Mouse (Mus musculus) lung, postnatal 14 days (tissue): Measurements from ENCODE around the gene D5Ertd579e.

Experiments
- DNase-seq: peaks from one replicate; pipeline ENCODE4 v3.0.0; 2021

D5Ertd579e gene

DNA sequence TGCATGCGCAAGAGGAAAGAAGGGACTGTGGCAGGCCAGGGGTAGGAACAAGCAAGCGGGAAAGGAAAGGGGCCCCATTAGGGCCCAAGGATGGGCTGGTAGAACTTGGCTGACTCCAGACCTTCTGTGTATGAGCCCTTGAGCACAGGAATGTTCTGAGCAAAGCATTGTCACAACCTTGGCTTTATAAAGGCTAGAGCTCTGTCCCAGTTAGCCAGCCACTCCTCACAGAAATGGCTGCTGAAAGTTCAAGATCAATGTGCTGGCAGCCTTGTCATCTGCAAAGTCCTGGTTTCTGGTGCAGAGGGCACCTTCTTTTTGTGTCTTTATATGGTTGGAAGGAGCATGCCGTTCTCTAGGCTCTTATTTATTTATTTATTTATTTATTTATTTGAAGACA is 23.8 kb upstream of the D5Ertd579e start:
- no peak for DNase-seq

DNA sequence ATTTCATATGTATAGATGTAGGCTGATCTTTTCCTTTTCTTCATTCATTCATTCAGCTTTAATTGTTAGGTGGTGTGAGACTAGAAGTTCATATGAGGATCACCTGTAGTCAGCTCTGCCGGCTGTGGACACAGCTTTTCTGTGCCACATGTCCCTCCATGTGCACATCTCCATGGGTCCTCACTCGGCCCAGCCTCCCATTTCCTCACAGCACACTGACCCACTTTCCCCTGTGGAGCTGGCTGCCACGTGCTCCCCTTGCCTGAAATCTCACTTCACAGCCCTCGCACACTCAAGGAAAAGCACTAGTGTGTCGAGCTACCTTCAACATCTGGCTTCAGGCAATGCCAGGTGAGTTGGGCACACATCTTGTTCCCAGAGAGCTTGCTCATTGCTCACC is 23.3 kb upstream of the D5Ertd579e start:
- DNase-seq, result no peak

DNA sequence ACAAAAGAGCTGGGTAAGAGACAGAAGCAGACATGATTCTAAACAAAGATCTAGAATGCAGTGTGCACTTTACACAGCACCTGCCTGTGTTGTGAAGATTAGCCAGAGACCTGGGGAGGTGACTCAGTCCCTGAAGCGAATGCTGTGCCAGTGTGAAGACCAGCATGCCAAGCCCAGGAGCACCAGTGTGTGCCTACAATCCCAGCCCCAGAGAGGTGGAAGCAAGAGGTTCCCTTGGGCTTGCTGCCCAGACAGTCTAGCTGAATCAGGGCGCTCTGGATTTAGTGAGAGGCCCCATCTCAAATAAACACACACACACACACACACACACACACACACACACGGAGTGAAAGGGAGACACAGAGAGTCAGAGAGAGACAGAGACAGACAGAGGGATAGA is 22.1 kb upstream of the D5Ertd579e start:
- DNase-seq, result no peak

DNA sequence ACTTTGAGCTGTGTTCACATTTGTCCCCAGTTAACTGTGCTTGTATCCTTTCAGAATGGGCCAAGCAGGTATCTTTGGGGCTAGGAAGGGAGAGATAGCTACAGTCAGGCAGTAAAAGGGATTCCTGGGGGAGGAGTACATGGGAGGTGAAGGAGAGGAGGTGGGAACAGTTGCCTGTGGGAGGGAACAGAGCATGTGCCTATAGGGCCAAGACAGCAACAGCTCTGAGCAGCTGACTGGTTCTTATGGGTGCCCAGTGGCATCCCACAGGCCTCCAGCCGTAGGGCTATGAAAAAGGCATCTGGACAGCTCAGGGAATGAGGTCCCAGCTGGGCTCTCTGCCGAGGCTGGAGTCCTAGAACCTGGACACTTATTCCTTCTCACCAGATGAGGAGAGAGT is 21.0 kb upstream of the D5Ertd579e start:
- DNase-seq, result no peak

DNA sequence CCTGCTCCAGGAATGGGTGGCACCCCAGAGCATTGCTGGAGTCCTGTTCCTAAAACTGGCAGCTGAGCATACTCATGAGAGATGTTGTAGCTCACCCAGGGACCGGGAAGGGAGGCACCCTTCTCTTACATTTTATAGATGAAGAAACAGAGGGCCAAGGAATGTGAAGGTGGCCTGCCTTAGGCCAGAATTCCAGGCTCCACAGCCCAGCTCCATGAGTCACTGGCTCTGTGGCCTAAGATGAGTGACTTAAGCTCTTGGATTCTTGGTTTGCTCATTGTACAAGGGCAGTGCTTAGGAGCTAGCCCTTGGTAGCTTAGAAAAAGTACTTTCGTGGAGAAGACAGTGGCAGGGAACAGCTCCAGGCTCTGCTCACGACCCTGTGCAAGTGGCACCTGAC is 19.0 kb upstream of the D5Ertd579e start:
- DNase-seq, result no peak

DNA sequence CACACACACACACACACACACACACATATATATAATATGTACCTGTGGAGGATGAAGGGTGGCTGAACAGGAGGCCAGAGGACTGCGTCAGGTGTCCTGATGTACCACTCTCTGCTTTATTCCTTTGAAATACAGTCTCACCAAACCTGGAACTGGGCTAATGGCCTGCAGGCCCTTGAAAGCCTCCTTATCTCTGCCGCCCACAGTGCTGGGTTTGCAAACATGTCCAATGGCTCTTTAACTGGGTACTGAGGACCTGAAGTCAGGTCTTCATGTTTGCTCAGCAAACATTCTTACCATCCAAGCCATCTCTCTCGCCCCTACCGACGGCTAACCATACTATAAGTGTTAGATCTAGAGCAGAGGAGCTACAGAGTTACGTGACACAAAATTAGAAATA is 17.9 kb upstream of the D5Ertd579e start:
- no peak for DNase-seq

DNA sequence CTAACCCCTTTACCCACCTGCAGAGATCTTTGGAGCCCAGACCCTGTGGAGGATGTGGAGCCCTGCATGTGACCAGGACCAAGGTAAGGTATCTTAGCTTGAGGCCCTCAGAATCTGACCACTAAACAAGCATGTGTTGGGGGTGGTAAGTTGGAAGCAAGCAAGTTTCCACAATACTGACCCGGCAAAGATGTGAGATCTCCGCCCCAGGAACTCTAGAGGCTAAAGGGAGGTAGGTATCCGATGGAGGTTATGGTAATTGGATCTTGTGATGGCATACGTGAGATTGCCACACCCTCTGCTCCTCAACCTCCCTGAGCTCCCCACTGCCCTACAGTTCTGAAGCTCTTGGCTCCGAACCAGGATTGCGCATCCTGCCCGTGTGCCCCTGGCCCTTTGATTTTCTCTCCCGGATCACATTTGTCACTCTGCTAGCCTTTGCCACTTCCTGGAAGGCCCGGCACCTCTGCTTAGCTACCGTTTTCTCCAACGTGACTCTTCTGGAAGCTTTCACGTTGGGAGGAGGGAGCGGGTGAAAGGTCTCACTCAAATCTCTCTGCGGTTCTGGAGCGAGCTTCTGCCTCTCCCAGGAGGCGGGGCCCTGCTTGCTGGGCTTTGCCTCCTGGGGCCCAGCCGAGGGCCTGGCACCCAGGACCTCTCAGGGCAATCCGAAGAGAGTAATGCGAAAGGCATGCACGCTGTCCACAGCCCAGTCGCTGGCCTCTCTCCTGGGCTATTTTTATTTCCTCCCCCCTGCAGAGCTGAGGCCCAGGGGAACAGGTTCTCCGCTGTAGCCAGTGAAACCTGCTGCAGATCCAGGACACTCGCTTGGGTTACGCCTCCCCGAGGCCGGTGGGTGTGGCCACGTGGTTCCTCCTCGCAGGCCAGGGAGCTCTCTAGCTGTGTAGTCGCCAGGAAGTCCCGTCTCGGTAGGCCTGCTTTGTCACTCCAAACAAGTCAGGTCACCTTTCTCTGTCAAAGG is 17.0 kb upstream of the D5Ertd579e start:
- DNase-seq, result peak; percentile 84

DNA sequence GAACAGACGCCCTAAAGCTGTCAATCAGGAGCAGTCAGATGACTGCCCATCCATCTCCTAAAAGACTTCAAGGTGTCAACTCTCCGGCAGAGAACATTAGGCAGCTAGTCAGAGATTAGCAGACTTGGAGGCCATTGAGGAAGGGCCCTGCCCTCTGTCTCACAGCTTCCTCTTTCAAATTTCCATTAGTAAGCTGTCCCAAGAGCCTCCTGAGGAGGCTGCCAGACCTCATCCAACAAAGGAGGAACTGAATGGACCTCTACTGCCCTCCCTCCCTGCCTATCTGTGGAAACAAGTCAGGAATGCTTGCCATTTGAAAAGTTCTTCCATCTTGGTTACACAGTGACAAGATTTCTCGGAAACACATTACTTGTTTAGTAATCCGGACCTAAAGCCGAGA is 16.0 kb upstream of the D5Ertd579e start:
- DNase-seq, result no peak

DNA sequence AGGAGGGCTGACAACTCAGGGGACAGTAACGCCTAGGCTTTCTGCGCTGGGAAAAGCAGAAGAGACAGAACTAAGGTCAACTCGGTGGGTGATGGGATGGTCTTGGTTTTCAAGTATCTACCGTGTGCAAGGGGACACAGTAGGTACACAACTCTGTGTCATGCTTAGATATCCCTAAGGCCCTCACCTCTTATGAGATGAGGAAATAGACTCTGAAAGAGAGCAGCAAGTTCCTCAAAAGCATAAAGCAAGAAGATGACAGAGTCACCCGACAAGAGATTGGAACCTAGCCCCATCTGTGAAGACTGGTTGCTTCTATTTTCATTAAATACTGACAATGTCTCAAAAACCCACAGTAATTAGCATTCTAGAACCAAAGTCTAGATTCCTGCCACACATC is 10.0 kb upstream of the D5Ertd579e start:
- DNase-seq, result no peak

DNA sequence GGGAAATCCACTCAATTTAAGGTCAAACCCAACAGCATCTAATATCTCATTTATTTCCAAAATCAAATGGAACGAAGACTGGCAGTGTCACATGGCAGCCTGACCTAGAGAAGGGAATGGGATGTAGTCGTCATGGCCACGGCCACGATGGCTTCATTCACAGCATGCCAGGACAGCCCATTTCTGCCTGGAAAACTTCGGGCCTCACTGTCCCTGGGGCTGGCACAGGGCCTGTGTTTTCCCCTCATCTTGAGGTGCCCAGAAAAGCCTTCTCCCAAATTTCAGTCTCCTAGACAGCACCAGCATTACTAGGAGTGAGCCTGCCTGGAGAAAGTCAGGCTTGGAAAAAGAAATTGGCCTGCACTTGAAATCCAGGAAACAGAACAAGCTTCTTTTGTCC is 9.6 kb upstream of the D5Ertd579e start:
- DNase-seq, result no peak

DNA sequence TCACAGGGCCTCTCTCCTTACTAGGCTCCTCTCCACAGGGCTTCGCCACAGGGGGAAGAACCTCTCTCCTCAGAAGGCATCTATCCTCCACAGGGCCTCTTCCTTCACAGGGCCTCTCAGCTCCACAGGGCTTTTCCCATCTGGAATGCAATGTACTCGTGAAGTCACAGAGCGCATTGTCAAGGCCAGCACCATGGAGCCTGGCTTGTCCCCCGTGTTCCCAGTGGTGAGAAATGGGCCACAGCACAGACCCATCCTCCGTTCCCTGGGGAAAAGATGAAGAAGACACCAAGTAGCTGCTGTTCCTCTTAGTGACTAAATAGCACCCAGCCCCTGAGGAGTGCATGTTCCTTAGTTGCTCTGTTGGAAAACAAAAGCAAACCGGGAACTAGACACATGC is 8.9 kb upstream of the D5Ertd579e start:
- DNase-seq, result no peak

DNA sequence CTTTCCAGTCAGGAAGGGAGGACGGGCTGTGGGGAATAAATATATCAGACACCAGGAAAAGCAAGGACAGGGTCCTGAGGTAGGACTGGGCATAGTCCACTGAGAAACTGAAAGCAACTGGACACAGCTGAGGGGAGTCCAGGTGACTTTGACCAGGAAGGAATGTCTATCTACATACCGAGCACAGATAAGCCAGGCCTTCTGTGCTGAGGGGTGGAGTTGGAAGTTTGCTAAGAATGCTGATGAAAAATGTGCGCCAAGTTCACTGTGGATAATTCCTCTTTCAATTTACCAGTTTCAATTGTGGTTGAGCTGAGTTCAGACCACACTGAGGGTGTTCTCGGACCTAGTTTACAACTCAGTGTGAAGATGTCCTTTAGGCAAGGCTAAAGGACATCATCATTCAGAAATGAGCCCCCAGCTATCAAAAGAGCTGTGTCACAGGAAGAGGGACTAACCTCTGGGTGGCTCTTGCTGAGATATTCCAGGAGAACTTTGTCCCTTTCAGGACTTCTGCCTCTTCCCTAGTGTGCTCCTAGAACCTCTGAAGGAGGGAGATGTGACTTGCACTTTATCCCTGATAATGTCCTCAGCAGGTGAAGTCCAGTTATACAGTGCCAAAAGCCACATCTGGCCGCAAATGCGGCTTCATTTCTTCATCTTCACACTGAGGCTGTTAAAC is 5.3 kb upstream of the D5Ertd579e start:
- DNase-seq, result no peak

DNA sequence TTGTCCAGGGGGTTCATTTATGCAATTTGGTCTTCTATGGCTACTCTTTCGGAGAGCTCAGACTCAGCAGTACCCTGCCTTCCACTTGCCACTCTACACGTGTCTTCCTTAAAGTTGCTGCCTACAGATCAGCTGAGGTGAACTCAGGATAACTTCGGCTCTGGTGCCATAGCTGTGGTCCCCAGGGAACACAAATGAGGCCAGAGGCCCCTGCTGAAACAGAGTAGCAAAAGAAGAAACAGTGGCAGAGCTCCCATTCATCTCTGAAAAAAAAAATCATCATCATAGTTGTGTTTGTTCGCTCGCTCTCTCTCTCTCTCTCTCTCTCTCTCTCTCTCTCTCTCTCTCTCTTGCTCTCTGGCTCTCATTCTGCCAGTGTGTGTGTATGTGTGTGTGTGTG is 2.9 kb upstream of the D5Ertd579e start:
- no peak for DNase-seq

DNA sequence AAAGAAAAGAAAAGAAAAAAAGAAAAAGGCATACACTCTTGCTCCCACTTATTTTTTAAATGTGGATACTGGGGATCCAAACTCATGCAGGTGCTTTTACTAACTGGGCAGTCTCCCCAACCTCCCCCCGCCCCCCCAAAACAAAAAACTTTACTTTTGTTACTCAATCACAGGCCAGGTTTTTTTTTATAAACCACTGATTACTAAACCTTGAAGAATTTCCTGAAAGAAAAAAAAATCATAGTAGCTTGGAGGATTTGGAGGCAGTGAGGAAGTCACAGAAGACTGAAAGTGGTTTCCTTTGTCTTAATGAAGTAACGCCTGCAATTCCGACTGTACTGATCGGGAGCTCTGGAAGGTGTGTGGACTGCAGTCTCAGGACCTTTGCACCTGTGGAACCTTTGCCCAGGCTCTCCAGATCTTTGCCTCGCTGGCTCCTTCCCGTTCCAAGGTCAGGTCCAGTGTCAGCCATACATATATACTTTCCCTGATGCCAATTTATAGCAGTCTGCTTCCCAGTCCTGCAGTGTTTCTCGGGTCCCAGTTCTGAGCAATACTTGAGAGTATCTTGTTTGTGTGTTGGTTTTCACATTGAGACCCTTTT is 2.3 kb upstream of the D5Ertd579e start:
- DNase-seq, result no peak

DNA sequence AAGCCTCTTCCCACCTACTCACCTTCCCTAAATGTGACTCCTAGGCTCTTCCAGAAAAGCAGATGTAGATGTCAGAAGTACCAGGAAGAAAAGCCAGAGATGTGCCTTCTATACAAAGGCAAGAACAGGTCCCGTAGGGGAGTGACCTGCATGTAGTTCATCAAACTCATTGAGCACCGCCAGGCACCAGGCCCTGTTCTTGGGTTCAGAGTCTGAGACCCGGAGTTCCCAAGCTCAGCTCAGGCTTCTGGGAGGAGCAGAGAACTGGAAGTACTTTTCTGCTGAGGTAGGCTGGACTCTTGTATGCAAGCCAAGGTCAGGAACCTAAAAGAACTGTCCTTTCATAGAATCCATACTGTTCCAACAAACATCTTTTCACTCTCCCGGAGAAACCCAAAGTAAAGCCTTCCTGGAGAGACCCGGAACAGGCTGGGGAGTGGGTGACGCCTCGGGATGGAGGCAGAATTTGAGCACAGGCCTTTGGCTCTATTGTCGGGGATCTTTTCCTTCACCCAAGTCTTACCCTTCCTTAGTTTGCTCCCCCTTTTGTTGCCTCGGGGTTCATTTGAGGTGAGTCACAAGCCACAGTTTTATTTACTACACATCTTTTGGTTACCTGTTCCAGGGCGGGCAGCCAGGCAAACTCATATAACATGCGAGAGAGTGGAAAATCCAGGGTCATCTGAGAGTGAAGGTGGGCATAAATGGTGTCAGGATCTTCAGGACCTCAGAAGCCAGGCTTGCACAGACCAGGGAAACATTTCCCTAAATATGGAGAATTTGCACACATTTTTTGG is 878 bp upstream of the D5Ertd579e start:
- no peak for DNase-seq

DNA sequence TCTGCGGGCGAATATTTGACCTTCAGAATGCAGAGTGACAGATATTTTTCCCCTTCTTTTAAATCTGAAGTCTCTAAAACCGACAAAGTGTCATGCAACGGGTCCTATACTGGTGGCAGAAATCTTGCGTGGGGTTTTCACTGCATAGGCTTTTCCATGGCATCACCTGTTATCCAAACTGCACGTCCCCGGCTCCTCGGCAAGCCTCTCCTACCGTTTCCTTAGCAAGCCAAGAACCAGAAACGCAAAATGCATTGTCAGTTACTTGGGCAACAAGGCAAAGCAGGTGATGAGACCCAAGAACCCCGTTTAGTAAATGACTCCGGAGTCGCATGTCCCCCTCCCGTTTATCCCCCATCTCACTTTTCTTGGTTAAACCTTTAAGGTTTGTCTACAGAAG is 819 bp downstream of the D5Ertd579e start:
- no peak for DNase-seq

DNA sequence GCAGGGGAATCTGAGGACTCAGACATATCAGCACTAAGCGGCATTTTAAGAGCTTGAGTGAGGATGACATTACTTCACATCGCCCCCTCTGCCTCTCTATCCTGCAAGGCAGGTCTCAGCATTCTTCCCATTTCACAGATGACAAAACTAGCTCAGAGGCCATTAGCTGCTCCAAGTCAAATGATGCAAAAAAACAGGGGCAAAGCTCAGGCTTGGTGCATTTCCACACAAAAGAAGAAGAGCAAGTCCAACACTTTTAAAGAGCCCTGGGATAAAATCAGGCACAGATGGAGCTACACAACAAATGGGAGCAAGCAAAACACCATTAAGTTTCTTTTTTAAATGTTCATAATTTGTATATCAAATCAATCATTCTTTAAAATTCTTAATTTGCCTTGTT is 2.2 kb downstream of the D5Ertd579e start:
- DNase-seq, result no peak

DNA sequence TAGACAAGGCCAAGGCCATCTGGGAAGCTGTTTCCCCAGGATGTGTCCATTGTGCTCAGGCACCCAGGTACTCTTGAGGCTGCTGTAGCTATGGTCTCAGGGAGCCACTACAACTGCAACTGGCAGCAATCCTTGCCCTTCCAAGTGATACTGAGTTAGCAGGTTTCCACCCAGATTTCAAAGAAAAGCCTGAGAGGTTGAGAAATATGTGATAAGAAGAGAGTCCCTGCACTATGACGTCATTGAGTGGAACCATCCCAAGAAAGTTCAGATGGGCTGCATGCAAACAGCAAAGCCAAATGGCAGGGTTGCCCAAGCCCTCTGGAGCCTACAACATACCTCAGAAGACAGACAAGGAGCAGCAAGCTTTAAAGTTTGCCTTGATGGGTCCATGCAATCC is 4.4 kb downstream of the D5Ertd579e start:
- no peak for DNase-seq

DNA sequence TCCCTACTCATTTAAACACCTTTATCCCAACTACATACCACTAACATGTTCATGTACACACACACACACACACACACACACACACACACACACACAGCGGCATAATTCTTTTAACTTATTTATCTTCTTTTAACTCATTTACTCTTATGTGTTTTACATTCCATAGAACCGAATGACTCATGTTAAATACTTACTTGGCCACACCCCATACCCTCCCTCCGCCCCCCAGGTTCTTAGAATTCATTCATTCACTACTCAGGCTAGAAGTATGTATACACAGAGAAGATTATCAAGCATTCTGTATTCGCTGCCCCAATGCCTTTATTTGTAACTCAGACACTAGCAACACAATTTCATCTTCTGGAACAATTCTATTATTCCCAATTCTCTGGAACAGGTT is 10.7 kb downstream of the D5Ertd579e start:
- no peak for DNase-seq

DNA sequence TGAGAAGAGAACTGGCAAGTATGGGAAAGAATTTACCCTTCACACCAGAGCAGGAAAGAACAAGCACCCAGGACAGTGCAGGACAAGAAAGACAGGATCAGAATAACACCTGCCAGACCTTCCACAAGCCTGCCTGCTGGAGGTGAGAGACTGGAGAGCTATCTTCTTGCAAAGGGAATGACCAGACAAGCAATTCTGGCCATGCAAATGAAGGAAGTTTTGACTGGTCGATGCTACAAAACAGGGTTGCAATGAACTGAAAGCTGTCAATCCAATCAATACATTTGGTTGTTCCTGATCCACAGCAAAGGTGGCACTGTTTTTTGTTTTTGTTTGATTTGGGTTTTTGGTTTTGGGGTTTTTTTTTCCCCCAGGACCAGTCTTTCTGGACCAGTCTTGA is 12.2 kb downstream of the D5Ertd579e start:
- no peak for DNase-seq

DNA sequence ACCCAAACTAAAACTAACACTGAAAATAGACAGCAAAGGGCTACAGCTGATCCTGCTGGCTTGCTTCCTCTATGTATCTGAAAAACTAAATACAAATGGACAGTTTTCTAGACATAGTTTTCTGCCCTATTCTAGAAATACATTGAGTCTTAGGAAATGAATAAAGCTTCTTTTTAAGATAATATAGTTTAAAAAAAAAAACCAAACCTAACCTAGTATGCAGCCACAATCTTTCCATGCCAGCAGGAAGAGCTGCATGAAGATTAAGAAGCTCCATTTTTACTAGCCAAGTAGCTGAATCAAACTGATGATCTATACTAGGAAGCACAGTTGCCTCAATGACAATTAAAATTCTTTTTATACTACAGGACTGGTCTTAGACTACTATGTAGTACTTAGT is 14.6 kb downstream of the D5Ertd579e start:
- no peak for DNase-seq

DNA sequence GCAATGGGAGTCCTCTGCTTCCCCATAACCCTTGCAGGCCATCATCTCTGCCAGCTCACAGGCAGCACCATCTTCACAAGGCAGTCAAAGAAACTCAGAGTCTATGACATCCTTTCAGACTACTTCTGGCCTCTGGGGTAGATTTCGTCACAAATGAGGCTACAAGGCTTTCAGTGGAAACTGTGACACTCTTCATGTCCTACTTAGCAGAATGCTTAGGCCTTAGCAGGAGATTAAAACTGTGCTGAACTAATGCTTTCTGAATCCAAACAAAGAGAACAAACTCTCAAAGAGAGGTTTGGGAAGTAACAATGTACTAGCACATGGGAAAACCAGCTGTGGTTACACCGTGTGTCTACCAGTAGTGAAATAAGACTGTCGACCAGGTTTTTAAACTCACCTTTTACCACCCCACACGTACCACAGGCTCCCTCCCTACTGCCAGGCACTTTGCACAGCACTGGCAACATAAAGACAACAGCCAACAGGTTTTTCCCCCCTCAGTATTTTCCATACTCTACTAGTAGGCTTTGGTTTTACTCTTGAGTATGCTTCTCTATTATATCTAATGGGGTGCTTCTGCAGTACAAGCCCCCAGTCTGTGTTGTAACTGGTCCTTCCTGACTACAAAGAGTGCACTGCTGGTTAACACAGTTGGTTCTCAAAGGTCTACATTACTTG is 15.8 kb downstream of the D5Ertd579e start:
- DNase-seq, result no peak

DNA sequence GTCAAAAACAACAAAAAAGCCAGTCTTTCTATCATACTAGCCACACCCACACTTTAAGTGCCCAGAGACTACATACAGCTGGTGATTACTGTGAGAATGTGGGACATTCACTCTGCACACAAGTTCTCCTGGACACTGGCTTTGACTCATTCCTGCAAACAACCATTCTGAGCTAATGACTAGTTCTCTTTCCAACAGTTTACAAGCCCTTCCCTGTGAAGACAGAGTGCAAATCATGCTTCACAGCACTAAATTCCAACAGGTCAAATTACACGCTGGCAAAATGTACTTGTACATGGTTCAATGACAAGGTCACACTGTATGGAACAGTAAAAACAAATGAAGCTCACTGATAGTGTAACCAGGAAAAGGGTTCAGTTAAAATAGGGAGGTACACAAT is 17.0 kb downstream of the D5Ertd579e start:
- no peak for DNase-seq
